Mouse (Mus musculus) embryonic facial prominence, embryonic 10.5 days (tissue): ENCODE data around the gene Dnaaf1. TPM values are rescaled to one million over a fixed set of nuclear protein-coding genes. Genes with fewer than 3 reads are reported as not detected.

Experiments
- DNase-seq: peaks from one replicate; pipeline ENCODE4 v3.0.0-alpha.2; 2017; ENCODE audit warnings: low spot score
- H3K27ac ChIP-seq: fragments of 300-500 bp; sonication (generic); replicated peaks from 2 replicates; pipeline ENCODE4 v1.5.1; 2016; ENCODE audit warnings: mild to moderate bottlenecking
- H3K27me3 ChIP-seq: fragments of 300-500 bp; sonication (generic); replicated peaks from 2 replicates; pipeline ENCODE4 v1.6.1; 2016; ENCODE audit warnings: low read depth, mild to moderate bottlenecking; ENCODE audit not compliant: poor library complexity, severe bottlenecking
- H3K36me3 ChIP-seq: fragments of 300-500 bp; sonication (generic); replicated peaks from 2 replicates; pipeline ENCODE4 v1.6.1; 2016; ENCODE audit warnings: mild to moderate bottlenecking, moderate library complexity
- H3K4me1 ChIP-seq: fragments of 300-500 bp; sonication (generic); 2 replicates; pipeline ENCODE4 v1.6.1; 2016
- H3K4me3 ChIP-seq: fragments of 300-500 bp; sonication (generic); 2 replicates; pipeline ENCODE4 v1.5.1; 2016; ENCODE audit warnings: mild to moderate bottlenecking, moderate library complexity
- H3K9me3 ChIP-seq: fragments of 300-500 bp; sonication (generic); 2 replicates; pipeline ENCODE4 v1.6.1; 2016; ENCODE audit warnings: mild to moderate bottlenecking
- WGBS: fragments of 180-500 bp; shearing (Covaris S2); methylation state at CpG from one replicate; pipeline ENCODE4 v1.1.7; 2016; 5-methylcytosine and 5-hydroxymethylcytosine counted together
- polyA plus RNA-seq: library from polyadenylated mRNA; unstranded; fragments of >200 nt; fragmentation: Nextera tagmentation; extraction: Ambion mirVana; gene quantifications from 2 replicates; pipeline ENCODE4 v1.2.1, GENCODE M21; 2016

The Dnaaf1 gene
- polyA plus RNA-seq, 1 experiment from 2014 or later, result 0.11 TPM

GRCm38 (mm10) chr8:119580441-119581161 lies 5.6 kb downstream of the Dnaaf1 start:
- Histone ChIP-seq H3K27ac (no peak overlapping the region), H3K36me3 (no peaks in the 10 kb centered on the region), H3K27me3 (peaks cover 55% of the 10 kb centered on the region), H3K4me3 (no peak overlapping the region), H3K9me3 (no peaks in the 10 kb centered on the region), H3K4me1 (no peaks in the 10 kb centered on the region; the same call in 1 of the 2 replicates)
- no peak for DNase-seq
- WGBS, result 85% methylated on average over 5 of the region's 5 CpGs

GRCm38 (mm10) chr8:119585901-119586300 lies 10.9 kb downstream of the Dnaaf1 start:
- no peaks in the 10 kb centered on the region for H3K36me3 ChIP-seq
- H3K9me3 ChIP-seq, result no peaks in the 10 kb centered on the region
- 27% methylated on average over 24 of the region's 24 CpGs for WGBS
- H3K27ac ChIP-seq, result no peak overlapping the region
- H3K4me1 ChIP-seq, result peaks cover 14% of the 10 kb centered on the region
- H3K4me3 ChIP-seq, result peak overlapping the region; percentile 53
- peaks cover 19% of the 10 kb centered on the region for H3K27me3 ChIP-seq
- DNase-seq, result peak; percentile 30

GRCm38 (mm10) chr8:119588321-119588720 lies 13.3 kb downstream of the Dnaaf1 start:
- H3K4me3 ChIP-seq, result no peak overlapping the region
- H3K4me1 ChIP-seq, result peaks cover 17% of the 10 kb centered on the region
- no peaks in the 10 kb centered on the region for H3K9me3 ChIP-seq
- 60% methylated on average over 4 of the region's 4 CpGs for WGBS
- no peak for DNase-seq
- H3K27me3 ChIP-seq, result peaks cover 19% of the 10 kb centered on the region
- no peak overlapping the region for H3K27ac ChIP-seq
- H3K36me3 ChIP-seq, result no peaks in the 10 kb centered on the region

GRCm38 (mm10) chr8:119588844-119589243 lies 13.8 kb downstream of the Dnaaf1 start:
- H3K4me1 ChIP-seq, result peaks cover 17% of the 10 kb centered on the region
- no peaks in the 10 kb centered on the region for H3K9me3 ChIP-seq
- no peak overlapping the region for H3K4me3 ChIP-seq
- WGBS, result 27% methylated on average over 10 of the region's 10 CpGs
- DNase-seq, result peak; percentile 37
- H3K27me3 ChIP-seq, result peaks cover 19% of the 10 kb centered on the region
- no peak overlapping the region for H3K27ac ChIP-seq
- H3K36me3 ChIP-seq, result no peaks in the 10 kb centered on the region

GRCm38 (mm10) chr8:119590348-119590747 lies 15.3 kb downstream of the Dnaaf1 start:
- no peak for DNase-seq
- no peaks in the 10 kb centered on the region for H3K36me3 ChIP-seq
- no peaks in the 10 kb centered on the region for H3K9me3 ChIP-seq
- H3K4me3 ChIP-seq, result no peak overlapping the region
- H3K27me3 ChIP-seq, result peaks cover 11% of the 10 kb centered on the region
- 83% methylated on average over 14 of the region's 14 CpGs for WGBS
- peaks cover 21% of the 10 kb centered on the region for H3K4me1 ChIP-seq
- H3K27ac ChIP-seq, result no peak overlapping the region

- H3K4me3 ChIP-seq, result no peak overlapping the region
- peaks cover 17% of the 10 kb centered on the region for H3K4me1 ChIP-seq
- H3K27ac ChIP-seq, result no peak overlapping the region
- WGBS, result 90% methylated on average over 7 of the region's 7 CpGs
- peaks cover 5% of the 10 kb centered on the region for H3K36me3 ChIP-seq
- no peak for DNase-seq
- no peaks in the 10 kb centered on the region for H3K9me3 ChIP-seq
- 0 out of 2 replicates have a peak, but pooled peaks cover under 1% of the 10 kb centered on the region for H3K27me3 ChIP-seq
Observed at GRCm38 (mm10) chr8:119591456-119591855, 16.4 kb downstream of the Dnaaf1 start.

GRCm38 (mm10) chr8:119603771-119604170 lies 28.7 kb downstream of the Dnaaf1 start:
- Histone ChIP-seq H3K36me3 (peaks cover 45% of the 10 kb centered on the region), H3K4me1 (peaks cover 15% of the 10 kb centered on the region), H3K4me3 (peak overlapping the region; percentile 81), H3K27ac (no peak overlapping the region; the same call in 1 of the 2 replicates), H3K27me3 (no peaks in the 10 kb centered on the region), H3K9me3 (no peaks in the 10 kb centered on the region)
- 92% methylated on average over 4 of the region's 4 CpGs for WGBS
- DNase-seq, result no peak

GRCm38 (mm10) chr8:119604398-119604803 lies 29.4 kb downstream of the Dnaaf1 start:
- Histone ChIP-seq H3K36me3 (peaks cover 39% of the 10 kb centered on the region), H3K4me1 (peaks cover 15% of the 10 kb centered on the region), H3K9me3 (peaks cover 5% of the 10 kb centered on the region; the same call in 1 of the 2 replicates), H3K4me3 (peak overlapping the region; percentile 81), H3K27ac (peak overlapping the region; percentile 84), H3K27me3 (no peaks in the 10 kb centered on the region)
- no peak for DNase-seq
- WGBS, result 42% methylated on average over 12 of the region's 12 CpGs

GRCm38 (mm10) chr8:119604996-119605395 lies 30.0 kb downstream of the Dnaaf1 start, which contains the start of gene Taf1c:
TSS of gene Taf1c (minus strand) at chr8:119605222.
- H3K9me3 ChIP-seq, result peaks cover 8% of the 10 kb centered on the region; the same call in 1 of the 2 replicates
- peak within 1 kb of the TSS; percentile 81 for H3K4me3 ChIP-seq
- peaks cover 33% of the 10 kb centered on the region for H3K36me3 ChIP-seq
- no peaks in the 10 kb centered on the region for H3K27me3 ChIP-seq
- peak within 1 kb of the TSS; percentile 84 for H3K27ac ChIP-seq
- under 1% methylated on average over 23 of the region's 23 CpGs for WGBS
- H3K4me1 ChIP-seq, result peaks cover 15% of the 10 kb centered on the region
- peak; percentile 93 for DNase-seq

- Histone ChIP-seq H3K27me3 (no peaks in the 10 kb centered on the region), H3K9me3 (peaks cover 8% of the 10 kb centered on the region; the same call in 1 of the 2 replicates), H3K4me3 (no peak overlapping the region), H3K36me3 (peaks cover 21% of the 10 kb centered on the region), H3K27ac (no peak overlapping the region), H3K4me1 (peaks cover 18% of the 10 kb centered on the region)
- 84% methylated on average over 2 of the region's 2 CpGs for WGBS
- DNase-seq, result no peak
Observed at GRCm38 (mm10) chr8:119606224-119606623, 31.2 kb downstream of the Dnaaf1 start.

GRCm38 (mm10) chr8:119612471-119612870 lies 37.4 kb downstream of the Dnaaf1 start, which contains the start of gene Adad2:
TSS of gene Adad2 (plus strand) at chr8:119612747.
- H3K27me3 ChIP-seq, result peaks cover 27% of the 10 kb centered on the region
- no peak within 1 kb of the TSS for H3K4me3 ChIP-seq
- 0 out of 2 replicates have a peak within 1 kb of the TSS, but pooled peaks have one; percentile 57 for H3K27ac ChIP-seq
- H3K4me1 ChIP-seq, result peaks cover 18% of the 10 kb centered on the region
- H3K9me3 ChIP-seq, result peaks cover 8% of the 10 kb centered on the region; the same call in 1 of the 2 replicates
- WGBS, result 83% methylated on average over 26 of the region's 26 CpGs
- no peak for DNase-seq
- H3K36me3 ChIP-seq, result no peaks in the 10 kb centered on the region

- H3K36me3 ChIP-seq, result no peaks in the 10 kb centered on the region
- H3K27me3 ChIP-seq, result peaks cover 27% of the 10 kb centered on the region
- H3K27ac ChIP-seq, result 0 out of 2 replicates have a peak overlapping the region, but pooled peaks have one; percentile 10
- no peaks in the 10 kb centered on the region for H3K9me3 ChIP-seq
- 69% methylated on average over 14 of the region's 14 CpGs for WGBS
- no peak overlapping the region for H3K4me3 ChIP-seq
- DNase-seq, result no peak
- H3K4me1 ChIP-seq, result peaks cover 32% of the 10 kb centered on the region
Observed at GRCm38 (mm10) chr8:119615096-119615495, 40.1 kb downstream of the Dnaaf1 start.

GRCm38 (mm10) chr8:119616358-119616757 lies 41.3 kb downstream of the Dnaaf1 start:
- Histone ChIP-seq H3K4me3 (no peak overlapping the region), H3K27me3 (peaks cover 27% of the 10 kb centered on the region), H3K27ac (peak overlapping the region; percentile 15; the same call in 1 of the 2 replicates), H3K36me3 (no peaks in the 10 kb centered on the region), H3K9me3 (no peaks in the 10 kb centered on the region), H3K4me1 (peaks cover 36% of the 10 kb centered on the region)
- 78% methylated on average over 7 of the region's 7 CpGs for WGBS
- DNase-seq, result no peak
